Mouse (Mus musculus): Measurements from ENCODE around the gene Limch1.
A peak's percentile ranks its signal among the peaks of the same experiment; 100 is the strongest.

Limch1 gene

GRCm38 (mm10) chr5:66876018-66876805 is 130.6 kb downstream of the Limch1 start:
- no peak for DNase-seq (ENCODE audit: low read depth, low spot score)

DNA sequence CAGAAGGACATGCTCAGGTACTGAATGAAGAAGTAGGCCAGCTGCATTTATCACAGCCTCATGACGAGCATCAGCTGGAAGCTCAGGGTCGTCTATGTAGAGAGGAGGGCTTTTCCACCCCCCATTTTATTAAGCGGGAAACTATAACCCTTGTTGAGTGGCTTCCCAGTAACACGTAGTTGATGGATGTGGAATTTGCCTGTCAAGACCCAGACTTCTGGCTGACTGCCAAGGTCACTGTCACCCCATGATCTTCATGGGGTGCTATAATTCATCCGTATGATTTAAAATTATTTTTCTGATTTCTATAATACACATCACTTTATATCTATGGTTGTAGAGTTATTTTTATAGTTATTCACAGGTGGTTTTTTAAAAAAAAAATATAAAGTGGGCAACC is 131.4 kb downstream of the Limch1 start:
- no peak for DNase-seq (ENCODE audit: low read depth, low spot score)

DNA sequence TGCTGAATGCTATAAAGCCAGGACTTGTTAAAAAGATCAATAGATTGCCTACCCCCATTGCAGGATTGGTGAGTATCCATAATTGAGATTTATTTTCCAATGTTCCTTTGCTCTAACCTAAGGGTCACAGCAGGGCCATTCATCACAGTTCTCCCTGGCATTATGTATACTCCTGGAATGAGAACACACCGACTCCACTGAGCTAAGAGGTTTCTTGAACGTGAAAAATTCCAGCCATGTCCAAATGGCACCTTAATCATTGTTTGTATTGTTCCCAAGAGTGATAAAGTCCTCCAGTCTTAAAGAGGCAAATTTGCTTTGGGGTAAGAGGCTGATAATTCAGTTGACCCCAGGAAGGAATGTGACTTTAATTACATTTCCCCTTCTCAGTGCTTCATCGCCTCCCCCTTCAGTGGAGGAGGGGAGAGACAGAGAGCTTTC is 136.3 kb downstream of the Limch1 start:
- DNase-seq (ENCODE audit: low read depth, low spot score) = no peak

- DNase-seq (ENCODE audit: low read depth, low spot score) = no peak
Observed at GRCm38 (mm10) chr5:66882718-66883117, 137.1 kb downstream of the Limch1 start.

- no peak for DNase-seq (ENCODE audit: low read depth, low spot score)
Observed at GRCm38 (mm10) chr5:66884505-66884904, 138.9 kb downstream of the Limch1 start.

- no peak for DNase-seq (ENCODE audit: low read depth, low spot score)
Observed at GRCm38 (mm10) chr5:66886410-66887120, 140.9 kb downstream of the Limch1 start.

DNA sequence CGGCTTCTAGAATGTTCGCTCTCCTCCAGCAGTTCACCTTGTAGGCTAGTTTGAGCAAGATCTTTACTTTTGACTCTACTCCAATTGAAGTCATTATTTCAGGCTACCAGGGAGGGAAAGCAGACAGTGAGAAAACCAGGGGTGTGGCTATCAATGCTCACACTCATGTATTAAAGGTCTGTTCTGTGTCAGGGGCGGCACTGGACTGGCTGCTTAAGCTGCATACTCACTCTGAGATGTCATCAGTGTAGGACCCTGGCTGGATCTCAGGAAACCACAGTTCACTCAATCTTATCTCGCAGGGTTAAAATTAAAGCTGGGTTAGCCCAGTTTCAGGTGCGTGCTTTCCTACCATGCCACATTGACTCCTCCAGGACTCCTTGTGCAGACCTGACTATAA is 142.4 kb downstream of the Limch1 start:
- no peak for DNase-seq (ENCODE audit: low read depth, low spot score)

DNA sequence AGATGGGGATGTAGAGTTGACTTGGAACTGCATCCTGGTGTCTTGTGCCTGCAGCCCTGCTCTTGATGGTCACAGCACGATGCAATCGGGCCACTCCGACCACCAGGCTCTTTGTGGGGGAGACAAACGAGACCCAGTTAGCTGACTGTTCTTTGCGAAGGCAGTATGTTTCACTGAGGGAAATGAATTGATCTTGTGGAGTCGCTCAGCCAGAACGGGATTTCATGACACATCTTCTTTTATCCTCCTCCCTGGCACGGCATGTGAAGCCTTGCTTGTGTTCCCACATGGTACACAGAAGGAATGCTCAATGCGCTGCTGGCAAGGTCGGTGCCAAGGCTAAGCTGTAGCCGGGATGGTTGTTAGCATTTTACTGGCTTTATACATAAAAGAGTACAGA is 143.7 kb downstream of the Limch1 start:
- no peak for DNase-seq (ENCODE audit: low read depth, low spot score)

- no peak for DNase-seq (ENCODE audit: low read depth, low spot score)
Observed at GRCm38 (mm10) chr5:66895440-66896120, 150.0 kb downstream of the Limch1 start.

- DNase-seq (ENCODE audit: low read depth, low spot score) = no peak
Observed at GRCm38 (mm10) chr5:66897584-66897983, 152.0 kb downstream of the Limch1 start.

GRCm38 (mm10) chr5:66898252-66898651 is 152.6 kb downstream of the Limch1 start:
- DNase-seq (ENCODE audit: low read depth, low spot score) = no peak

DNA sequence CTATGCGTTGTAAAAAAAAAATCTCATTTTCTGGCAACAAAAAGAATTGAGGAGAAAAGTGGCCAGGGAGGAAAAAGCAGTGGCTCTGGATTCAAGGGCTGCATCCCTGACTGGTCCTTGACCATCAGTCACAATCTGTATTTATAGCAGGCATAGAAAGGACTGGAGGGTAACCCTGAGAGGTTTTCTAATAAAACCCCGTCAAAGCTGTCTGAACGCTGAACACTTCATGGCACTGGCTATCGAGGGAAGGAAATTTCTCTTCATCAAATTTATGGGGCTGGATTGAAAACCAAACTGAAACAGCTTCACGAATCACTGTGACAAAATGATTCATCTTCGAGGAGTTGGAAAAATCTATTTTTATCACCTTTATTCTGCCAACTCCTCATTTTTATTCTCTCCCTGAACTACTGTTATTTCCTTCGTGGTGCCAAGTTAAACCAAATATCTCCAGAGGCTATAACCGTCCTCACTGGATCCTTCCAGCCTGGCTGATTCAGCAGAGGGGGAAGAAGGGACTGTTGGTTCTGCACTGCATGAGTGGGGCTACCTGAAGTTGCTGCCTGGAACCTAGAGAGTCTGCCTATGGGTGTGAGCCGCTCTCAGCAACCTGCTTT is 153.3 kb downstream of the Limch1 start:
- DNase-seq (ENCODE audit: low read depth, low spot score) = peak; percentile 29

- no peak for DNase-seq (ENCODE audit: low read depth, low spot score)
Observed at GRCm38 (mm10) chr5:66901116-66901515, 155.5 kb downstream of the Limch1 start.

DNA sequence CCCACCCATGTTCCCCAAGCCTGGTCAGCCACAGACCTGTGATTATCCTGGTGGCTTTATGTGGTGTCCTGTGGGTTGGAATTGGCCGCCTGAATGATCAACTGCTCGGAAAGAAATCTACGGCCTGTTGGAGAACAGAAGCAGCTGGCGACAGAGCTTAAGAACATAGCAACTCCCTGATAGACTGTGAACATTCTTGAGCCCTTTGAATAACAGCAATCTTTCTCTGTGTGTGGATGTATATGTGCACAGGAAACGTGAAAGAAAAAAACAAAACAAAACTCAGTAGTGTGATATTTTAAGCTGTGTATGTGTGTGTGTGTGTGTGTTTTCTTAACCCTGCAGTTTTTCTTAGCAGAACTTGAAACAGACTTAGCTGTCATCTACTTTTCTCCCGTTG is 159.2 kb downstream of the Limch1 start:
- DNase-seq (ENCODE audit: low read depth, low spot score) = no peak

GRCm38 (mm10) chr5:66908883-66909282 is 163.3 kb downstream of the Limch1 start:
- DNase-seq (ENCODE audit: low read depth, low spot score) = no peak

GRCm38 (mm10) chr5:66909962-66910361 is 164.3 kb downstream of the Limch1 start:
- DNase-seq (ENCODE audit: low read depth, low spot score) = peak; percentile 31

- no peak for DNase-seq (ENCODE audit: low read depth, low spot score)
Observed at GRCm38 (mm10) chr5:66910610-66911009, 165.0 kb downstream of the Limch1 start.

- no peak for DNase-seq (ENCODE audit: low read depth, low spot score)
Observed at GRCm38 (mm10) chr5:66911068-66911467, 165.4 kb downstream of the Limch1 start.

GRCm38 (mm10) chr5:66913791-66914190 is 168.2 kb downstream of the Limch1 start:
- DNase-seq (ENCODE audit: low read depth, low spot score) = no peak

DNA sequence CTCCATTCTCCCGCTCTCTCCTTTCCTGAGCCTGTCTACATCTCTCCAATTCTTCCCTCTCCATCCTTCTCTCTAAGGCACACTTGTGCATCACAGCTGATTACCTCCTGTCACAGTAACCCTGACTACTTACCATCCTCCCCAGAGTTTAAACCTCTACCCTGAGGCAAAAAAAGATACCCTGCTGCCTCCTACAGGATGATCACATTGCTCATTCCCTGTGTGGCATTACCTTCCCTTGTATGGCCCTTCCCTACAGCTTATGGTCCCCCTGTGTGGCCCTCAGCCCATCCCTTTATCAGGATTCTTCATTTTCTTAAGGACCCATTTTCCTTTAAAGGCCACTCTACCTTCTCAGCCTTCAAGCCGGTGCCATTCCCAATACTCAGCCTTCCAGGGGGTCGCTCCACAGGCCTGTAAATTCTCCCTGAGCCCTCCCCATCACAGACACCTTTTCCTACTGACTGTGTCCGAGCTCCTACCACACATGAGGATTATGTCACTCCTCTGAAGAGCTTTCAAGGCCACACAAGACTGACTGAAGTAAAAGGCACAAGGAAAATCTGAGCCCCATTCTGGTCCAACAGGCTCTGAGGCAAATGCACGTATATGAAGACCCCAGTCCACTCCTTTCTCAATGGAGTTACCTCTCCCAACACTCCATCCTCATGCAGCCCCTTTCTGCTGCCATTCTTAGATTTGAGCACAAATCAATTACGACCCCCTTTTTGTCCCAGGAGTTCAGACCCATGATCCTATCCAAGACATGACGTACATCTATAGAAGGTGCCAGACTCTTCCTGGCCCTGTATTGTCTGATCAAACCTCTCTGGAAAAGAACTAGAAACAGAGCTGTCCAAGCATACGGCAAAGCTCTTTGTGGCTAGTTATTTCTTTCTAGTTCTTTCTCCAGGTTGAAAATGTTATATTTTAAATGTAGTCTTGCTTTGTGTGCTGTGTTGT is 172.0 kb downstream of the Limch1 start:
- DNase-seq (ENCODE audit: low read depth, low spot score) = no peak
